Mouse (Mus musculus) frontal cortex, adult (tissue): ENCODE data around the gene Myo1b.

ENCODE experiments used
- ATAC-seq: cut with Nextera tagmentation; 2 replicates; pipeline ENCODE4 v1.9.2; 2017; ENCODE audit warnings: mild to moderate bottlenecking, moderate library complexity, mixed read lengths; ENCODE audit not compliant: low TSS enrichment

Gene Myo1b

DNA sequence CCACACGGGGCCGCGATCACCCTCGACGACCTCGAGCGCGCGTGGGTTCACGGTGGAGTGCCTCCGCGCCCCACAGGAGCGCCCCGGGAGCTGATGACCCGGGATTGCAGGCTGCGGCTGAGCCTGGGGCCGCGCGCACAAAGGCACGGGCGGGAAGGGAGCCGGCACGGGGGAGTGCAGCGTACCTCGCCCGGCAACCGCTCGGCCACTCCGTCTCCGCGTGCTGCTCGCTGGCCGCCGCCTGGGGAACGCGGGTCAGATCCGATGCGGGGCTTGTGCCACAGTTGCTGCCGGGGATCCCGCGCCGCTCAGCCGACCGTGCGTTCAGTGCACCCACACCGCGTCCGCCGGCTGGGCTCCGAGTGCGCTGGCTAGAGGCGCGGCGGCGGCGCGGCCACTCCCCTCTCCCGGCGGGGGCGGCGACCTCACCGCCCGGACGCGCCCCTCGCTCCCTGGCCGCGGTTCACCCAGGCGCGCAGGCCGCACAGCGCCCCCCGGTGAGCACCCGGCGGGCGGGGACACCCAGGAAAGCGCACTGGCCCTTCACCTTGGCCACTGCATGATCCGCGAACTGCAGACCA lies at the start of gene Myo1b:
Myo1b (minus strand) TSS at position 496 of the 581 bp plus-strand sequence.
- ATAC-seq: peak; percentile 51

- ATAC-seq: no peak
Measured at GRCm38 (mm10) chr1:51964647-51965046, 48.8 kb upstream of the Myo1b start.

- no peak for ATAC-seq
Measured at GRCm38 (mm10) chr1:51947116-51947515, 31.2 kb upstream of the Myo1b start.

DNA sequence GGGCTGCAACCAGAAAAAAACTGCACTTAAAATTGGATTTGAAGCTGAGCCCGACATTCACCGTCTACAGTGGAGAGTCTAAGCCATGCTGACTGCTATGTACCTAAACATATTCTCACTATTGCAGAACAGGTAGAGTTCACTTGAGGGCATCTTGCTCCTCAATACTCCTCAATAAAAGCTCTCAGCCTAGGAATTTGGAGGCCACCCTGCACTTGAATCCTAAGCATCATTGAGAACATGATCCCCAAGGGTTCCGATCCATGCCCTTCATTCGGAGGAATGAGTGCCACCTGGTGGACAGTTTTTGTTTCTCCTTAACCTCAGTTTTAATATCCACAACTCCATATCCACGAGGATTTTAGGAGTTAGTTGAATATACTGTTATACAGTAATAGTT lies 28.9 kb upstream of the Myo1b start:
- ATAC-seq: peak; percentile 92

- no peak for ATAC-seq
Measured at GRCm38 (mm10) chr1:51938357-51938756, 22.5 kb upstream of the Myo1b start.

- no peak for ATAC-seq
Measured at GRCm38 (mm10) chr1:51935006-51935405, 19.1 kb upstream of the Myo1b start.

DNA sequence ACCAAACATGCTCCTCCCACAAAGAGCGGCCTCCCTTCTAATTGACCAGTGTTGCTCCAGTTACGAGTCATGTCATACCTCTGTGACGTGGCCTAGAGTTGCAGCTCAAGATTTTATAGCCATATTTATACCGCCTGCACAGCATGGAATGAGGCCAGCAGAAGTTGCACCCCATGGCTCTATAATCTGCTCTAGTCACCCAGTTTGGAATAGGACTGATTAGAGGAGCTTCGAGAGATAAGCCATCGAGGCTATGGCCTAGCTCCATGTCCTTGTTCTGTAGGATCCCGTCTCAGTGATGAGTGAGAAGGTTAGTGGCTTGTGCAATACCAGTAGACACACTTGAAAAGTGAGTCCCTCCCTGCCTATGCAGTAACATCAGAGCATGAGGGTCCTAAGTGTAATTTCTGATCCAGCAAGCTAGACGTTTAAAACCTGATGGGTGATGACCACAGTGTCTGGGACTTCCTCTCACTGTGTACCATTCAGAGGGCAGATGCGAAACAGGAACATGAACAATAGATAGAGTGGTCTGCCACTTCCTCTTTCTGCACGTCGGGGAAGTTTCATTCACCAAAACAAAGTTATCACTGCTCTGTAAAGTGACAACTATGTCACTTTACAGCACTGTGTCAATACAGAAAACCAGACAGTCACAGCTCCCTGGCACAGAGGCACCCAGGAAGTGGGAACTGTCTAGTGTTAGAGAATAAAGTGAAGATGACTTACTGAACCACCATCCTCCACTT lies 18.5 kb upstream of the Myo1b start:
- 0 out of 2 replicates have a peak, but pooled peaks have one; percentile 31 for ATAC-seq

DNA sequence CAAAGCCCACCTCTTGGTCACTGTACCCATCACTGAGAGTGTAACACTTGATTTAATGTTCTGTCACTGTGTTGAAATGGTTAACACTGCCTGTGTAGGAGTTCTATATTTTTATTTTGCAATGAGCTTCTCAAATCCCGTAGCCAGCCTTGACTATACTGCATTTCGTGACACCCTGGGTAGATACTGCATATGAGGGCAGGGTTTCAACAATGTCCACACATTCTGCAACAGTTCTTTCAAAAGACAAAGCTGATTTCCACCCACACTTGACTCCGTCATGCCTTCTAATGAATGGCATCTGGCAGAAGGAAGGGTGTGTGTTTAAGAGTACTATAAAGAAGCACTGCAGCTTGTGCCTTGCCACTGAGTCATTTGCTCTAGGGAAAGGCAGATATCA lies 17.0 kb upstream of the Myo1b start:
- ATAC-seq: no peak

DNA sequence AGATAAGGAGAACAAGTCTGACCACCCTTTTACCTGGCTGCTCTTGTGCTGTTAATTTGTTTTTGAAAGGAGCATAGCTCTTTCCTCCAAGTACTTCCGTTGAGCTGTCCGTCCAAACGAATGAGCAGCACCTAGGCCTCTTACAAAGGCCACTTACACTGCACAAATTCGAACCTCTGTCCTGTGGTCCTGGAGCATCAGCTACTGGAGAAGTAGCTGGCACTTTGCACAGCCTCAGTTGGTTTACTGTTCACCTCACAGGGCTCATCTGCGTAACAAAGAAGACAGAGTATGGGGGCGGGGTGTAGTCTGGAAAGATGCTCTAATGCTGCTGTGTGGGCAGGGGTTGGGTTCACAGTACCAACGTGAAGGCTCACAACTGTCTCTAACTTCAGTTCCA lies 15.7 kb upstream of the Myo1b start:
- ATAC-seq: no peak

DNA sequence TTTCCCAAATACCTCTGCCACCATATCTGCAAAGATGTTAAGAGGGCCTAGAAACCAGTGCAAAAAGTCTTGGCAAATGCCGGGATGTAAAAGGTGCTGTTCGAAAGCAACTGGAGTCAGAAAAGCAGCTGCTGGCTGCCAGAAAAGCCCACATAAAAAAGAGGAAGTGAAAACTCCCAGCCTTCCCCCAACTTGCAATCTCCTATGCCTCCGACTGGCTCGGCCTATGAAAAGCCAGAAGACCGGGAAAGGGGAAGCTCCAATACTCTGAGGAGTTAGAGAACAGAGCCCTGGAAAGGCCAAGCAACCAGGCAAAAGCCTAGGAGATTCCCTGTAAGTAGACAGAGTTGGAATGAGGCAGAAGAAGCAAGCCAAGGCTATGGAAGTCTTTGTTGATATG lies 14.7 kb upstream of the Myo1b start:
- 0 out of 2 replicates have a peak, but pooled peaks have one; percentile 31 for ATAC-seq

- no peak for ATAC-seq
Measured at GRCm38 (mm10) chr1:51929557-51929956, 13.7 kb upstream of the Myo1b start.

DNA sequence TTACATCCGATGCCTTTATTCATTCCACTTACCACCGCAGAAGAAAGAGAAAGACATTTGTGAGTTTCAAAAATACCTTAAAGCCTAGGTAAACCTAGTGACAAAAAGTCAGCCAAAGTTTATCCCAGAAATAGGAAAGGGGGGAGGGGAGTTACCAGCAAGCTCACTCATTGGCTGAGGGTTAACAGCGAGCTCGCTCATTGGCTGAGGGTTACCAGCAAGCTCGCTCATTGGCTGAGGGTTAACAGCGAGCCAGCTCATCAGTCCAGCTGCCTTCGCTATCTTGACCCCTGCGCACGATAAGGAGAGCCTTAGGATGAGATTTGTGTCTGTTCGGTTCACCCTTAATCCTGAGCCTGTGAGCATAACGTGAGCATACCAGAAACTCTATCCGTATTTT lies 6.9 kb upstream of the Myo1b start:
- no peak for ATAC-seq

DNA sequence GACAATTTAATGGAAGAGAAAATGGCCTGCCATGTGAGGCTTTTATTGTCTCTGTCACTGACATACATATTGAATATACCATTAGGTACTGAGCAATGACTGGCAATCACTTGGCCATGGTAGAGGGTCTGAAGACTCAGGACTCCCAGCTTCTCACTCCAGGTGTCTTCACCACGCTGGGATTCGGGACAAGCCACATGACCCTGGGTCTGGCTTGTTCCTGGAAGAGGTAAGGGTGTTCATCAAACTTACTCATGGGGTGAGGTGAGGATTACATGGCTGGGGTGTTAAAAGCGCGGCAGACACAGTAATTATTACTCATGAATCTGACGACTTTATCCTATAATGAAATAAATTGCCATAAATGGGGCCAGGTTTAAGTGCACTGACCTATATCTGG lies 405 bp upstream of the Myo1b start:
- ATAC-seq: no peak

DNA sequence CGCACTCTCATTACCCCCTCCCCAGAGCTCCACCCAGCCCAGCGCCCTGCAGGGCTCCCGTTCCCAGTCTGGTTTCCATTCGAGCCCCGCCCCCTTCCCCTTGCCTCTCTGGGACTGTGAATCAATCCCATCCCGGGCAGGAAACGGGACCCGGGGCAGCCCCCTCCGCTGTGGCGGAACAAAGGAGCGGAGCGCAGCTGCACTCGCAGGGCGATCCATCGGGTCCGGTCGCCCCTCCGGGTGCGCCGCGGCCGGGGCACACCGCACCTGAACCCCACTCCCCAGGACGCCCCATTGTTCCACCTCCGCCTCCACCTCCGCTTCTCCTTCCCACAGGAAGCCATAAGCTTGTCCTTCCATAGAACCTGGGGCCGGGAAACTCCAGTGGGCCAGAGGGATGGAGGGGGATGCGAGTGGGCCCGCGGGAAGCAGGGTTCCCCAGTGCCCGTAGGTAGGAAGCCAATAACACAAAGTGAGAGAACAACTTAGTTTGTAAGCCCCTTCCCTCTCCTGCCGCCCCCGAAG lies 758 bp downstream of the Myo1b start:
- ATAC-seq: peak; percentile 34

DNA sequence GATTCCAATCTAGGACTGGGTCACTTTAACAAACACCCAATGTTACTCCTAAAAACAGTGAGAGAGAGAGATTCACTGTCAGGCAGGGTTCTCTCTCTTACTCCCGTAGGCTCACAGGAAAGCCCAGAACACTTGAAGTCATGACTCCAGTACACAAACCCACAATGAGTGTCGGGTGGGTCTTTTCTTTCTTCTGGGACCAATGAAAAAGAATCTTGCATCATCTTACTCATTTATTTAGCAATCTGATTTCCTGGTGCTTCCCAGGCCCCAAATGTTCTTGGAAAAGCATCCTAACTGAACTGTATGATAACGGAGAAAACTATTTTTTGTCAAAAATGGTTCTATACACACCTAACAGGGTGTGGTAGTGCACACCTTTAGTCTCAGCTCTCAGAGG lies 1.8 kb downstream of the Myo1b start:
- ATAC-seq: no peak

DNA sequence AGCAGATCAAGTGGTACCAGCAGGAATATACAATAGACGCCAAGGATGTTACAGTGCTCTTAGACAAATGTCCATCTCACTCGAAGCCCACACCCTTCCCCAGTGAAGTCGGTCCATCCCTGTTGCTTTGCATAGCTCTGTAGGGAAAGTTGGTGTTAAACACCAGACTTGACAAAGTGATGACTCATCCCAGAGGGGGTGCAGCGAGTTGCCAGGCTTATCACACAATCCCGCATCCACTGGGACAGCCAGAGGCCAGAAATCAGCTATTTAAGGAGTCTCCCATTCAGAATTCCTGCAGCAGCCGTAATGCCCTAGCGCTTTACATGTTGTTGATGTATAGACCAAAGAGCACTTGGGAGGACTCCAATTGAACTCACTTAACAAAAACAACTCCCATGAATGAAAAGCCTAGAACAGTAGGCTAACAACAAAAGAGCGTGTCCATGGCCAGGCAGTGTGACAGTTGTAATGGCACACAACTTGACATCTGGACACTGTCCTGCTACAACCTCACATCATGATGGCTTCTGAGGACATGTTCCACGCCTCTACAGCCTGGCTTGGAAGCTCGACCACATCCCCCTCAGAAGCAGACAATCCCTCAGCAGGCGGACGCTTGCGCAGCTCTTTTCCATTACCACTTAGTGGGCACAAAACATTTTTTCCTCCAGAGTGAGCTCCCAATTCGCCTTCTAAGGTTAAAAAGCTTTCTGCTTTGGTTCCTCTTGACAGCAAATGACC lies 2.6 kb downstream of the Myo1b start:
- peak; percentile 41 for ATAC-seq

GRCm38 (mm10) chr1:51911331-51911730 lies 4.5 kb downstream of the Myo1b start:
- no peak for ATAC-seq

DNA sequence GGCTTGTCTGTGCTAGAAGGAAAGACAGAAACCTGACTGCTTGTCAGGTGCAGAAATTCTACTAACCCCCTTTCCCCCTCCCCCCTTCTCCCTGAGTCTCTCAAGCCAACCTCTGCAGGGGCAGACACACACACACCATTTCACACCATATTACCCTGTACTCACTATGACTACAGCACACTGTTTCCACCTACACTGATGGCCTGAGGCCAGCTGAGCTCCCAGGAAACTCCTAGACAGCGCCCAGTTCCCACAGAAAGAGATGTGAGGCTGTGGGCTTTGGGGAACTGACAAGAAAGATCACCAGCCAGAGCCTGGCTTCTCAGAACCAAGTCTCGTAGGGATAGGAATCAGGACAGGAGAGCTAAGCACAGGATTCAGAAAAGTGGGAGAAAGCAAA lies 6.7 kb downstream of the Myo1b start:
- ATAC-seq: peak; percentile 28; the same call in 1 of the 2 replicates

GRCm38 (mm10) chr1:51907821-51908220 lies 8.1 kb downstream of the Myo1b start:
- ATAC-seq: no peak

DNA sequence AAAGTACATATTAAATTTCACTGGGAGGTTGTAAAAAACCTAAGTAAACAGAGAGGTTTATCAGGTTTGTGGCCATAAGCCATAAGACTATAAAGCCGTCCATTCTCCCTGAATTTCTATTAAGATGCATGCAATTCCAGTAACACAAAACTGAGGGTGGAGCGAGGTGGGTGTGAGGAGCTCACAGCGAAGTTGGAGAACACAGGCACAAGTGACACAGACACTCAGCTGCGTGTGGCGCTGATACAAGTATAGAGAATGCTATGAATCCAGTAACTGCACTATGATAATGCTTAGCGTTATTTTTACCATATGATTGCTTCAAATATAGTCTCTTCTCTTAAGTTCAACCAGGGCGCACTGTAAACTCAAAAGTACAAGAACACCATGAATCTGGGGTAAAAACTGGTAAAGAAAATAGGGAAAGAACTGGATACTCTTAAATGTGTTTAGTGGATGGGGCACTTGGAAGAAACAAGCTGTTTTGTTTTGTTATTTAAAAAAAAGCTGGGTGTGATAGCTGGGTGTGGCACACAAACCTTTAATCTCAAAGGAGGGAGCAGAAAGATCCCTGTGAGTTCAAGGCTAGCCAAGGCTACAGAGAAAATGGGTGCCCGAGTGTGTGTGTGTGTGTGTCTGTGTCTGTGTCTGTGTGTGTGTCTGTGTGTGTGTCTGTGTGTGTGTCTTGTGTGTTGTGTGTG lies 9.5 kb downstream of the Myo1b start:
- ATAC-seq: peak; percentile 55

- ATAC-seq: no peak
Measured at GRCm38 (mm10) chr1:51905073-51905472, 10.8 kb downstream of the Myo1b start.

DNA sequence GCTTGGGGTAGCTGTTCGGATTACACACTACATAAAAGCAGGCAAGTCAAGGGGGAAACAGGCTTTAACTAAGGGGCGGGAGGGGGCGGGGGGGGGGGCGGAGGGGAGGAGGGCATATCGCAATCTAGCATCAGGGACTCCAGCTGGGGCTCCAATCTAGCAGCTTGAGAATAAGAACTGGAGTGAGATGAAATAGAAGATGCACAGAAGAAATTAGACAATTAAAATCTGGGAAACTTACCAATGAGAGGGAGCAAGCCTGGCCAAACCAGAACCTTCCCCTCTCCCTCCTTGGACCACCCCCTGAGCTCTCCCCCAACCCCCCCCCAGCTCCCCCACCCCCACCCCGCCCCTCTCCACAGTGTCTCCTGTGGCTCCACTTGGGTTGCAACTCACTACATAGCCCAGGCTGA lies 18.7 kb downstream of the Myo1b start:
- no peak for ATAC-seq
